Mouse (Mus musculus) cerebellum, adult (tissue): ENCODE measurements around the gene H2-Q6.
"Not testable (repeated sequence)": the region's sequence is repeated elsewhere in the genome, so short reads cannot be mapped to it uniquely, and the experiment has no call there.

Experiments used
- ATAC-seq: cut with Nextera tagmentation; 2 replicates; pipeline ENCODE4 v1.9.2; 2017; ENCODE audit warnings: mild to moderate bottlenecking, moderate library complexity, mixed read lengths; ENCODE audit not compliant: insufficient number of reproducible peaks, low FRiP score, low TSS enrichment

Gene H2-Q6

GRCm38 (mm10) chr17:35430671-35431070, 6.0 kb downstream of the H2-Q6 start:
- ATAC-seq = not testable (repeated sequence)

GRCm38 (mm10) chr17:35432167-35432566, 7.5 kb downstream of the H2-Q6 start:
- not testable (repeated sequence) for ATAC-seq

GRCm38 (mm10) chr17:35434836-35435235, 10.2 kb downstream of the H2-Q6 start:
- ATAC-seq = not testable (repeated sequence)

- ATAC-seq = not testable (repeated sequence)
Measured at GRCm38 (mm10) chr17:35435577-35435976, 10.9 kb downstream of the H2-Q6 start.

- not testable (repeated sequence) for ATAC-seq
Measured at GRCm38 (mm10) chr17:35437386-35437936, 12.8 kb downstream of the H2-Q6 start.

GRCm38 (mm10) chr17:35438395-35438794, 13.7 kb downstream of the H2-Q6 start:
- ATAC-seq = not testable (repeated sequence)

- ATAC-seq = peak; percentile 81
Measured at GRCm38 (mm10) chr17:35438885-35439284, 14.2 kb downstream of the H2-Q6 start, which contains the start of gene H2-Q7. TSS of gene H2-Q7 (plus strand) at chr17:35439155.

GRCm38 (mm10) chr17:35439295-35439747, 14.7 kb downstream of the H2-Q6 start:
- not testable (repeated sequence) for ATAC-seq

- ATAC-seq = not testable (repeated sequence)
Measured at GRCm38 (mm10) chr17:35439925-35440645, 15.4 kb downstream of the H2-Q6 start.

GRCm38 (mm10) chr17:35442376-35442775, 17.7 kb downstream of the H2-Q6 start:
- ATAC-seq = not testable (repeated sequence)

- ATAC-seq = not testable (repeated sequence)
Measured at GRCm38 (mm10) chr17:35444510-35444909, 19.9 kb downstream of the H2-Q6 start.

GRCm38 (mm10) chr17:35458247-35458646, 33.6 kb downstream of the H2-Q6 start:
- ATAC-seq = not testable (repeated sequence)

GRCm38 (mm10) chr17:35460513-35461341, 36.1 kb downstream of the H2-Q6 start:
- not testable (repeated sequence) for ATAC-seq

GRCm38 (mm10) chr17:35465651-35466050, 41.0 kb downstream of the H2-Q6 start:
- not testable (repeated sequence) for ATAC-seq

GRCm38 (mm10) chr17:35468936-35469335, 44.3 kb downstream of the H2-Q6 start:
- ATAC-seq = not testable (repeated sequence)

- ATAC-seq = no peak
Measured at GRCm38 (mm10) chr17:35469842-35470751, 45.4 kb downstream of the H2-Q6 start, which contains the start of gene H2-Q10. TSS of gene H2-Q10 (plus strand) at chr17:35470089.
